Mouse (Mus musculus) urinary bladder, adult 2 months (tissue): ENCODE measurements around the gene Olfr993. TPM values are rescaled to one million over a fixed set of nuclear protein-coding genes. Genes with fewer than 3 reads are reported as not detected.

Source experiments
- DNase-seq: peaks from one replicate; pipeline ENCODE4 v3.0.0; 2022; ENCODE audit warnings: low spot score
- polyA plus RNA-seq: library from polyadenylated mRNA; depleted of rRNA; stranded (reverse); fragments of >200 nt; gene quantifications from 2 replicates; pipeline ENCODE4 v1.2.3, GENCODE M21; 2012; rRNA removed

The Olfr993 gene
- not detected in 2 replicates for polyA plus RNA-seq

DNA sequence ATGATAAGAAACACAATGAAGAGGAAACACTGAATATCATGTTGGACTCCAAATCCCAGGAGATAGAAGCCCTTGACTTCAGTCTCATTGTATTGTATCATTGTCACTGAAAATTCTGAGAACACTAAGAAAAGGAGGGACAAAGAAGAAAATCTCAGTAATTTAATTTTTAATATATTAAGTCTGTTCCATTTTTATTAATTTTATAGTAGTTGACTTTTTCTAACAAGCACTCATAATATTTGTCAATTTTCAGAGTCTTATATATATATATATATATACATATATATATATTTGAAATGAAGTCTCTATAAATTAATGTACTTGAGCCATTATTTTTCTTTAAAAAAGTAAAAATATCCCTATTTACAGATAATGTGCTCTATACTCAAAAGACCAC is at the start of gene Olfr993:
Olfr993 (minus strand) TSS at position 101 of the 400 bp plus-strand sequence.
- no peak for DNase-seq

DNA sequence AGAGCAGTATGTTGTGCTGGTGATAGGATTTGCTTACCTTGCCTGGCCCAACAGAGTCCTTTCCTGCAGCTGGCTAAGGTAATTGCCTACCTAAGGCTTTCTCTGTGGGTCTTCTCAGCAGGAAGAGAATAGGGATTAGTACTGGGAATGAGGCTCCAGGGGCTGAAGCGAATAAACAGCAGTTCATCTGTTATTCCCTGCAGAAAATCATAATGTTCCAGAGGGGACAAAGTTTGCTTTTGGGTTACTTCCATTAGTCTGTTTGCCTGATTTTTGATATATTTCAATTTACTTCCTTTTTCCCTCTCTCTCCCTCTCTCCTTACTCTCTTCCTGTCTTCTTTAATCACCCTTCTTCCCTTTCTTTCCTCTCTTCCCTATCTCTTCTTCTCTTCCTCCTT is 28.9 kb upstream of the Olfr993 start, which contains the start of gene Olfr995:
Olfr995 (minus strand) TSS at position 101 of the 400 bp plus-strand sequence.
- no peak for DNase-seq

DNA sequence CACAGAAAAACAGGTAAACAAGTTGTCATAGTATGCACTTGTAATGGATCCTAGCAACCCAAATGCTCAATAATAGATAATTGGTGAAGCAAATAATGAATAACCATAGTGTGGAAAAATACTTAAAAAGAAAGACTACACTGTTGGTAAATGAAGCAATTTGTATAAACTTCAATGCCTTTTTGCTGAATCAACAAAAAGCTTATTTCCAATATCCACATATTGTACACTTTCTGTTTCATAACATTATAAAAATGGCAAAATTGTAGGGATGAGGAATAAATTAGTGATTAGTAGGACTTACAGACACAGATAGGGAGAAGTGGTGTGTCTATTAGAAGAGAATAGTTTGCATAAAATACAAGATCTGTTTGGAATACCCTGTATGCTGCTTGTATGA is 27.9 kb upstream of the Olfr993 start:
- no peak for DNase-seq

DNA sequence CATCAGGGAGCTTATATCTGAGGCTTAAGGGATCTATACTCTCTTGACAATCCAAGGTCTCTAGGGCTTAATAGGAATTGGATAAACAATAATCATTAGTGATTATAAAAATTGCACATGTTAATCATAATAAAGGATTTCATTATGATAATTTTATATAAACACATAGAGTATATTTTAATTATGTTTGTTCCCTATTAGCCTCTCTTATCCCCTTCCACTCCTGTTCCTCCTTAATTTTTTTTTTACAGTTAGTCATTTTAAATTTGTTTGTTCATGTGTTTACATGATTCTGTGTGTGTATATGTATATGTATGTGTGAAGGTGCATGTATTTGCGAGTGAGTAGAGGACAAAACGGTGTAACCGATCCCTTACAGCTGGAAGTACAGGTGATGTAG is 21.7 kb upstream of the Olfr993 start, which contains the start of gene Olfr994:
Olfr994 (minus strand) TSS at position 101 of the 400 bp plus-strand sequence.
- no peak for DNase-seq

DNA sequence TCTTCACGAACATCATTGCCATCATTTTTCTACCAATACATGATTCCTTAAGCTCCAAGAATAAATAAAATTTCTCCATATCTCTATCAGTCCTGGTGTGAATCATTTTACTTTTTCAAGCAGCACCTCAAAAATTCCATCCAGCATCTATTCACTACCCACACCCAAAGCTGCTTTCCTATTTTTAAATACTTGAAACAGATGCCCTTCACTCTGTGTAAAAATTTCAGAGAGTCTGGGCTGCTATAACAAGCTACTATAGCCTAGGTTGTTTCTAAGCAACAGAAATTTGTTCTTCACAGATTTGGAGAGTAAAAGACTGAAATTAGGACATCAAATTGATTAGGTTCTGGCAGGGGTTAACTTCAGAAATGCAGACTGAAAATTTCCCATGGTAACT is 11.2 kb upstream of the Olfr993 start:
- no peak for DNase-seq

DNA sequence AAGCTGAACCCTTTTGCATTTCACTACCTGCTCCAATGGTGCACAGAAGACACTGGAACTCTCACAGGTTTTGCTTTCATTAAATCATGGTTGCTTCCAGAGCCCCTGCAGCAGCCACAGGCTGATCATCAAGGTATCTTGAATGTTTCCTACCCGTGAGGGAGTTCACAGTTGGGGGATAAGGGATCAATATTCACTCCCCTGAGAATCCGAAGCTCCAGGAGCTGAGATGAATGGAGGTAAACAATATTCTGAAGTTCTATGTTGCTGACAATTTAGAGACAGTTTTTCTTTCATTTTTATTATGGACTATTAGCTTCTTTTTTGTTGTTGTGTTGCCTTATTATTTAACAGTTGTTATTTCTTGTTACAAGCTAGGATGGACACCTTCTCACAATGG is 5.3 kb downstream of the Olfr993 start, which contains the start of gene Olfr992:
Olfr992 (minus strand) TSS at position 101 of the 400 bp plus-strand sequence.
- no peak for DNase-seq

Other genes with a start within 250 kb of the Olfr993 start
- gene Lrrc55, start 217.7 kb downstream of the Olfr993 start, polyA plus RNA-seq: 4.3 and 5.1 TPM in 2 replicates
- gene Olfr987, start 75.6 kb downstream of the Olfr993 start, polyA plus RNA-seq: not detected in 2 replicates
- gene Olfr988, start 51.6 kb downstream of the Olfr993 start, polyA plus RNA-seq: not detected in 2 replicates
- gene Olfr992, start 5.4 kb downstream of the Olfr993 start, polyA plus RNA-seq: not detected in 2 replicates
- gene Olfr994, start 21.6 kb upstream of the Olfr993 start, polyA plus RNA-seq: not detected in 2 replicates
- not detected in 2 replicates for gene Olfr995, start 28.8 kb upstream of the Olfr993 start, polyA plus RNA-seq
- 0.03 and 0.10 TPM in 2 replicates for gene 4833423E24Rik, start 104.1 kb upstream of the Olfr993 start, polyA plus RNA-seq
- not detected in 2 replicates for gene Olfr996, start 164.3 kb upstream of the Olfr993 start, polyA plus RNA-seq
- gene Olfr998, start 174.1 kb upstream of the Olfr993 start, polyA plus RNA-seq: not detected in 2 replicates
- not detected in 2 replicates for gene Olfr1000, start 197.0 kb upstream of the Olfr993 start, polyA plus RNA-seq
- gene Olfr1002, start 235.8 kb upstream of the Olfr993 start, polyA plus RNA-seq: not detected in 2 replicates
- gene Olfr154, start 249.6 kb upstream of the Olfr993 start, polyA plus RNA-seq: not detected in 2 replicates